ENCODE assay signal across 25 mouse cellular contexts in genomic region chr11:67344556-67344955, GRCm38 (mm10). TPM values are rescaled to one million over a fixed set of nuclear protein-coding genes. Genes with fewer than 3 reads are reported as not detected.
"Had no signal": no experiment of that assay in that cellular context is flagged by ENCODE, and none has a peak within 500 bp of the region (broad histone marks: within the 10 kb centered on the region; RNA-seq: fewer than 3 reads in every experiment).

No protein-coding gene starts in this region.

- H3K9ac ChIP-seq: lung, embryonic 14.5 days; midbrain, embryonic 13.5 days; neural tube, embryonic 12.5 days; stomach, embryonic 15.5 days had no signal

- DNase-seq: lung, adult 18-20 months; lung, embryonic 14.5 days; lung, postnatal 10 days; lung, postnatal 4 days; retina, postnatal 1 day; right cerebral cortex, adult 18-20 months; right cerebral cortex, postnatal 25 days; right cerebral cortex, postnatal 4 days; spleen, adult 18-20 months; thymus, adult 2 months; thymus, postnatal 25 days; thymus, postnatal 4 days had no signal

- H3K27me3 ChIP-seq: midbrain, embryonic 13.5 days; neural tube, embryonic 12.5 days; stomach, embryonic 15.5 days had no signal

- H3K27ac ChIP-seq: midbrain, embryonic 10.5 days; midbrain, embryonic 13.5 days; neural tube, embryonic 12.5 days; stomach, embryonic 15.5 days; stomach, postnatal 0 days had no signal

- H3K4me1 ChIP-seq: midbrain, embryonic 10.5 days; midbrain, embryonic 13.5 days; neural tube, embryonic 12.5 days; stomach, embryonic 15.5 days had no signal

- ATAC-seq: midbrain, embryonic 13.5 days; midbrain, embryonic 16.5 days had no signal

- H3K36me3 ChIP-seq: midbrain, embryonic 10.5 days; midbrain, embryonic 13.5 days; neural tube, embryonic 12.5 days; stomach, embryonic 15.5 days had no signal

- H3K4me2 ChIP-seq: lung, embryonic 14.5 days; midbrain, embryonic 13.5 days; neural tube, embryonic 12.5 days; stomach, embryonic 15.5 days had no signal

- H3K9me3 ChIP-seq: midbrain, embryonic 10.5 days; midbrain, embryonic 13.5 days; neural tube, embryonic 12.5 days; stomach, embryonic 15.5 days had no signal

- H3K4me3 ChIP-seq: midbrain, embryonic 10.5 days; midbrain, embryonic 13.5 days; myocyte; neural tube, embryonic 12.5 days; stomach, embryonic 15.5 days had no signal

RNA-seq across cellular contexts. Expression of gene Myh13, which starts 23.1 kb away (rescaled TPM):
- total RNA-seq: megakaryocyte, adult 5-6 weeks; megakaryocyte-erythroid progenitor cell, adult 5-6 weeks; neutrophil, adult 5-6 weeks had no signal
- polyA plus RNA-seq: liver, embryonic 16.5 days; midbrain, embryonic 13.5 days; neural tube, embryonic 12.5 days; small intestine, adult 2 months; stomach, postnatal 0 days; urinary bladder, adult 2 months had no signal
